Mouse (Mus musculus) C2C12 (cell line): ENCODE data around the gene Pgm3.

Source experiments
- CEBPB ChIP-seq: IDR thresholded peaks from one replicate; pipeline ENCODE4 v1.6.1; 2011; ENCODE audit warnings: low read depth, mild to moderate bottlenecking, control low read depth, moderate library complexity
- CTCF ChIP-seq: IDR thresholded peaks from one replicate; pipeline ENCODE4 v1.5.1; 2011; ENCODE audit not compliant: control insufficient read depth, insufficient read depth, insufficient read length
- FOSL1 ChIP-seq: IDR thresholded peaks from one replicate; pipeline ENCODE4 v1.8.0; 2011; ENCODE audit warnings: mild to moderate bottlenecking, low read length; ENCODE audit not compliant: poor library complexity, insufficient read depth, severe bottlenecking
- MAX ChIP-seq: IDR thresholded peaks from one replicate; pipeline ENCODE4 v1.6.1; 2011; ENCODE audit warnings: mild to moderate bottlenecking, control low read depth
- MYOG ChIP-seq: IDR thresholded peaks from one replicate; pipeline ENCODE4 v1.6.1; 2011; ENCODE audit not compliant: control insufficient read depth, insufficient read length; ENCODE audit errors: extremely low read depth
- USF1 ChIP-seq: IDR thresholded peaks from one replicate; pipeline ENCODE4 v1.6.1; 2011; ENCODE audit warnings: low read depth, mild to moderate bottlenecking, control low read depth, moderate library complexity

DNA sequence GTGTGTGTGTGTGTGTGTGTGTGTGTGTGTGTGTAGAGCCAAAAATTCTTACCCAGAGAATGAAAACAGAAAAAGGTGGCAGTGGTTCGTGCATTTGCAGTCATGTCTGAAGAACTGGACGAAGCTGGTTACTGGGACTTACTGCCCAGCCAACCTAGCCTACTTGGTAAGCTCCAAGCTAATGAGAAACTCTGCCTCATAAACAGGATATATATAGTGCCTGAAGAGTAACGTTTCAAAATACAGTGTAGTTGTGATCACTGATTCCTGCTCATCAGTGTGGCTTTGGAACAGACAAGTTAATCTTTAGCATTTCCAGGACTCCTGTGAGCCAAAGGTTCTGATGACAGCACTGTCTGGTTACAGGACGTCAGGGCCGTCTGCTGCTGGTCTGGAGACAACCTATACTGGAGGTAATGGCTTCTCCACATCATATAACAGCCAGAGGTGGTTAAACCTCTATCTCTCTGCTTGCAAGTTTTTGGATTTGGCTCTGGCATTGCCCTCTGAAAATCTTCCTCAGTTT is 21.9 kb downstream of the Pgm3 start:
- TF ChIP-seq CTCF (no peak), MAX (no peak), USF1 (no peak), FOSL1 (no peak), CEBPB (no peak), MYOG (no peak)
